11 mouse cellular contexts compared by ENCODE assay signal in genomic region chrX:20404068-20404467, GRCm38 (mm10). TPM values are rescaled to one million over a fixed set of nuclear protein-coding genes. Genes with fewer than 3 reads are reported as not detected.
A peak's percentile ranks its signal among the peaks of the same experiment; 100 is the strongest.
DNase-seq lines count a peak whose midpoint lies in the region; ATAC-seq and TF ChIP-seq lines count a peak whose summit lies in the region.
"Had no signal": no experiment of that assay in that cellular context is flagged by ENCODE, and none has a peak within 500 bp of the region (broad histone marks: within the 10 kb centered on the region; RNA-seq: fewer than 3 reads in every experiment).

No protein-coding gene starts in this region.

- 79% methylated on average over 4 of the region's 4 CpGs for WGBS in intestine, postnatal 0 days
- 92% methylated on average over 4 of the region's 4 CpGs for WGBS in intestine, embryonic 16.5 days

- no peak overlapping the region for H3K9ac ChIP-seq in intestine, postnatal 0 days (ENCODE audit: low read depth, low read length)
- H3K9ac ChIP-seq in intestine, embryonic 16.5 days (ENCODE audit: low read depth, low read length), result no peak overlapping the region
- H3K9ac ChIP-seq: heart, embryonic 15.5 days had no signal

- no peaks in the 10 kb centered on the region for H3K9me3 ChIP-seq in intestine, postnatal 0 days (ENCODE audit: control insufficient read depth)
- no peaks in the 10 kb centered on the region for H3K9me3 ChIP-seq in intestine, embryonic 16.5 days (ENCODE audit: control insufficient read depth, low read length)
- H3K9me3 ChIP-seq: heart, embryonic 15.5 days had no signal

- H3K36me3 ChIP-seq in intestine, postnatal 0 days (ENCODE audit: control insufficient read depth, insufficient read depth), result no peaks in the 10 kb centered on the region
- no peaks in the 10 kb centered on the region for H3K36me3 ChIP-seq in intestine, embryonic 16.5 days (ENCODE audit: control insufficient read depth, insufficient read depth, low read length)
- H3K36me3 ChIP-seq: heart, embryonic 15.5 days had no signal

- no peak for ATAC-seq in intestine, postnatal 0 days
- ATAC-seq in intestine, embryonic 16.5 days, result no peak

- no peaks in the 10 kb centered on the region for H3K27me3 ChIP-seq in intestine, postnatal 0 days (replicated peaks; ENCODE audit: control insufficient read depth, insufficient read depth, low read length)
- no peaks in the 10 kb centered on the region for H3K27me3 ChIP-seq in intestine, embryonic 16.5 days (replicated peaks; ENCODE audit: control insufficient read depth, insufficient read depth, low read length)
- H3K27me3 ChIP-seq: heart, embryonic 15.5 days had no signal

- DNase-seq in thymus, postnatal 0 days (ENCODE audit: low spot score), result peak; percentile 10
- no peak for DNase-seq in thymus, postnatal 25 days
- peak; percentile 39 for DNase-seq in adipocyte (ENCODE audit: low spot score)
- no peak for DNase-seq in layer of hippocampus, postnatal 14 days (ENCODE audit: low spot score in 2 of 2)
- DNase-seq in urinary bladder, adult 2 months (ENCODE audit: low spot score), result no peak
- DNase-seq: adrenal gland, adult 8-10 months; kidney, postnatal 4 days; right cerebral cortex, postnatal 14 days had no signal

- TF ChIP-seq CTCF in intestine, postnatal 0 days (IDR thresholded peaks at IDR 0.05; ENCODE audit: low read depth), result peak; percentile 69

- no peaks in the 10 kb centered on the region for H3K4me1 ChIP-seq in intestine, postnatal 0 days (replicated peaks; ENCODE audit: control insufficient read depth, insufficient read depth, low read length)
- no peaks in the 10 kb centered on the region for H3K4me1 ChIP-seq in intestine, embryonic 16.5 days (ENCODE audit: control insufficient read depth, insufficient read depth, low read length)
- H3K4me1 ChIP-seq: heart, embryonic 15.5 days had no signal

- no peak overlapping the region for H3K4me3 ChIP-seq in intestine, postnatal 0 days (ENCODE audit: low read depth, low read length)
- no peak overlapping the region for H3K4me3 ChIP-seq in intestine, embryonic 16.5 days (ENCODE audit: low read length)
- H3K4me3 ChIP-seq: heart, embryonic 15.5 days had no signal

- H3K4me2 ChIP-seq in intestine, postnatal 0 days (replicated peaks; ENCODE audit: low read depth), result no peak overlapping the region
- H3K4me2 ChIP-seq in intestine, embryonic 16.5 days (ENCODE audit: low read depth, low read length), result no peak overlapping the region
- H3K4me2 ChIP-seq: heart, embryonic 15.5 days had no signal

- H3K27ac ChIP-seq in intestine, postnatal 0 days (ENCODE audit: low read depth, low read length), result no peak overlapping the region
- no peak overlapping the region for H3K27ac ChIP-seq in intestine, embryonic 16.5 days (ENCODE audit: low read length)
- H3K27ac ChIP-seq: heart, embryonic 15.5 days had no signal

RNA-seq across cellular contexts. Expression of gene Jade3, which starts 21.4 kb away (rescaled TPM):
- 3.0 and 3.2 TPM in 2 replicates for polyA plus RNA-seq in intestine, postnatal 0 days (2015; fragmentation: Nextera tagmentation; extraction: Ambion mirVana)
- polyA plus RNA-seq in intestine, embryonic 16.5 days (2015; fragmentation: Nextera tagmentation; extraction: Ambion mirVana), result 8.0 and 8.3 TPM in 2 replicates
- polyA plus RNA-seq in thymus, postnatal 0 days (2015; fragmentation: Nextera tagmentation; extraction: Ambion mirVana), result 5.5 and 6.3 TPM in 2 replicates
- total RNA-seq in layer of hippocampus, postnatal 14 days (2021), result 1 to 10 TPM; 5.8 to 6.7 TPM
- polyA plus RNA-seq in urinary bladder, adult 2 months (2012; rRNA removed), result 6.3 and 7.4 TPM in 2 replicates

RNA-seq across cellular contexts. Expression of gene Rp2, which starts 39.8 kb away (rescaled TPM):
- polyA plus RNA-seq in intestine, postnatal 0 days (2015; fragmentation: Nextera tagmentation; extraction: Ambion mirVana), result 11.4 and 11.7 TPM in 2 replicates
- polyA plus RNA-seq in intestine, embryonic 16.5 days (2015; fragmentation: Nextera tagmentation; extraction: Ambion mirVana), result 16.8 and 17.2 TPM in 2 replicates
- 14.2 and 15.1 TPM in 2 replicates for polyA plus RNA-seq in thymus, postnatal 0 days (2015; fragmentation: Nextera tagmentation; extraction: Ambion mirVana)
- 10 to 100 TPM; 14.1 to 15.9 TPM for total RNA-seq in layer of hippocampus, postnatal 14 days (2021)
- polyA plus RNA-seq in urinary bladder, adult 2 months (2012; rRNA removed), result 15.8 and 17.2 TPM in 2 replicates

Comparison
In these comparisons a context has a peak if more than half of its experiments do, and no peak if none do; other contexts are left out.
1. DNase-seq: peak in thymus, postnatal 0 days (single experiment) and adipocyte (single experiment); none in thymus, postnatal 25 days (single experiment), layer of hippocampus, postnatal 14 days (0 of 2) and urinary bladder, adult 2 months (single experiment).